Mouse (Mus musculus): ENCODE measurements around the gene Prdm16.

DNA sequence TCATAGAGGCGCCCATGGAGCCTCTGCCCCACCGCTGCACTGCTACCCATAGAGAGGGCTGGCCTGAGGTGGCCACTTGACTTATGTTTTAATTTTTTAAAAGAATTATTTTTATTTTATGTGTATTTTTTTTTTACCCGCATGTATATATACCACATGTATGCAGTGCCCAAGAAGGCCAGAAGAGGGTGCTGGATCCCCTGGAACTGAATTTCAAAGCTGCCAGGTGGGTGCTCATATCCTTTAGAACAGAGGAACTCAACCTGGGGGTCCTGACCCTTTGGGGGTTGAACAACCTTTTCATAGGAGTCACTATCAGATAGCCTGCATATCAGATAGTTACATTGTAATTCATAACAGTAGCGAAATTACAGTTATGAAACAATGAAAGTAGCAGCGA is 281.3 kb downstream of the Prdm16 start:
- TF ChIP-seq CTCF (IDR thresholded peaks at IDR 0.05; ENCODE audit: extremely low read depth, insufficient read depth, insufficient read length, insufficient replicate concordance) (no peak), POLR2A (IDR thresholded peaks at IDR 0.05; ENCODE audit: low read depth, low read length) (no peak)
